Mouse (Mus musculus): ENCODE measurements around the gene Cand1. TPM values are rescaled to one million over a fixed set of nuclear protein-coding genes. Genes with fewer than 3 reads are reported as not detected.

Cand1 gene
- polyA plus RNA-seq, 1 experiment, result 29.4 TPM

DNA sequence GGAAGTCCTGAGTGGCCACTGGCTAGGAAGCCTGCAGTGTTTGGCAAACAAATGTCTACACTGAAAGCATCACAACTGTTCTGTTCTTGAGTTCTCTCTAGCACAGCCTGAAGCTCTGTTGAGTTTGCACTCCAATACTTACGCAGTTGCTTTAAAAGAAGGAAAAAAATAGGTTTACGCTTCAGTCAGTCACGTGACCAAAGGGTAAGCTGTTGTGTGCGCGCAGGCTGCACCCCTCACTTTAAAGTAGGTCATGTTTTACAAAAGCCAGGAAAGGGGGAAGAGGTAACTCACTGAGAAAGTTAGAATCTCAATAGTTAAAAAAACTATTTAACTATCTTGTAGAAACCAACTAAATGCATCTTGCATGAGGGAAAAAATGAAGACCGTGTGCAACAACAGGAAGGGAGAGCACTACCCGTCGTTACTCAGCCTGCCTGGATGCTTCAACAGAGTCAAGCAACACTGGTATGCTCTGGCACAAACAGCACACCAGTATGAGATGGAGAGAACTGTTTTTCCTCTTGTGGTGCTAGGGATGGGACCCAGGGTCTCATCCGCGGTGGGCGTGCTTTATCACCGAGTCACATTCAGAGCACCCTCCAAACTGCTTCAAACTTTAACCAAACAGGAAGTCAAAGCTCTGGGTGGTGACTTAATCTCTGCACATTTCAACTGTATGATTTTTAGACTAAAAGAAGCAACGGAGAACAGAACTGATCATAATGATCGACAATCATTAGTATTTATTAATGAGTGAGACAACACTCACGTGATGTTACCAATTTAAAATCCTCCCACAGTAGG, 21.4 kb downstream of the Cand1 start:
- peaks cover 4% of the 10 kb centered on the region; the same call in 1 of the 2 replicates for H3K4me1 ChIP-seq (ENCODE audit: control insufficient read depth, insufficient read depth, low read length)
- H3K4me3 ChIP-seq (replicated peaks; ENCODE audit: extremely low read depth, low read depth, low read length), result no peak overlapping the region
- no peak for DNase-seq
- TF ChIP-seq CTCF (IDR thresholded peaks at IDR 0.05; ENCODE audit: insufficient read depth, low read length) (no peak), POLR2A (IDR thresholded peaks at IDR 0.05; ENCODE audit: borderline replicate concordance, extremely low read depth, low read depth, low read length) (no peak)
- 80% methylated on average over 15 of the region's 15 CpGs for WGBS

DNA sequence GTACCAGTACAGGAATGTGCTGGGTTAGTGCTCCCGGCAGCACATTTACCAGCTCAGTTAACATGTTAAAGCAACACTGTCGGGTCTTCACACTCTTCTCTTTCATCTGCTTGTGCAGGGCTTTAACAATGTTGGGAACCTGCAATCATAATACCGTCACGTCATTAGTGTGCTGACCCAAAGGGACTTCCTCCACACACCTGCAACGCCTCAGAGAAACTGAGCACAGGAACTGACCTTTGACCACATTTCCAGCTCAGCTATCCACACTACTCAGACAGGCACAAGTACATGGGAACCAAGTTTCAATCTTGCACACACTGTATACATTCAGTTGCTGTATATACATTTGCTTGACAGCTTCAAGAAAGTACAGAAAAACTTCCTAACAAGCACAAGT, 27.4 kb downstream of the Cand1 start:
- DNase-seq, result no peak
- WGBS, result 79% methylated on average over 5 of the region's 5 CpGs
- Histone ChIP-seq H3K4me3 (replicated peaks; ENCODE audit: extremely low read depth, low read depth, low read length) (no peak overlapping the region), H3K4me1 (ENCODE audit: control insufficient read depth, insufficient read depth, low read length) (no peaks in the 10 kb centered on the region)
- no peak for TF ChIP-seq POLR2A (IDR thresholded peaks at IDR 0.05; ENCODE audit: borderline replicate concordance, extremely low read depth, low read depth, low read length)
- no peak for TF ChIP-seq CTCF (IDR thresholded peaks at IDR 0.05; ENCODE audit: insufficient read depth, low read length)

DNA sequence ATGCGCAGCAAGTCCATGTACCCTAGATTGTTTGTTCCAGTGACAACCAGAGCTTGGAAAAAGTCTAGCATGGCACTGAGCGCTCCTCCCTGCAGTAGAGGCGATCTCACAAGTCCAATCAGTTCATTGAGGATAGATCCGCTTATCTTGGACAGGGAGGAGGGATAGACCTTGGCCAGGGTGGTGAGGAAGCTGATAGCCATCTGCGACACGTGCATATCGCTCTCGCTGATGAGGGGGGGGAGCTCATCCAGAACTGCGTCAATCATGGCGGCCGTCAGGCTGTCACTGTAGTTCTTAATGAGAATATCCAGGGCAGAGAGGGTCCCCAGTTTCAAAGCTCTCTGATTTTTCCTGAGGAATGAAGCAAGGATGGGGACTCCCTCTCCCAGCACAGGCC, 28.6 kb downstream of the Cand1 start:
- Histone ChIP-seq H3K4me3 (replicated peaks; ENCODE audit: extremely low read depth, low read depth, low read length) (no peak overlapping the region), H3K4me1 (ENCODE audit: control insufficient read depth, insufficient read depth, low read length) (no peaks in the 10 kb centered on the region)
- WGBS, result 95% methylated on average over 11 of the region's 11 CpGs
- no peak for DNase-seq
- TF ChIP-seq POLR2A (IDR thresholded peaks at IDR 0.05; ENCODE audit: borderline replicate concordance, extremely low read depth, low read depth, low read length) (no peak), CTCF (IDR thresholded peaks at IDR 0.05; ENCODE audit: insufficient read depth, low read length) (no peak)

DNA sequence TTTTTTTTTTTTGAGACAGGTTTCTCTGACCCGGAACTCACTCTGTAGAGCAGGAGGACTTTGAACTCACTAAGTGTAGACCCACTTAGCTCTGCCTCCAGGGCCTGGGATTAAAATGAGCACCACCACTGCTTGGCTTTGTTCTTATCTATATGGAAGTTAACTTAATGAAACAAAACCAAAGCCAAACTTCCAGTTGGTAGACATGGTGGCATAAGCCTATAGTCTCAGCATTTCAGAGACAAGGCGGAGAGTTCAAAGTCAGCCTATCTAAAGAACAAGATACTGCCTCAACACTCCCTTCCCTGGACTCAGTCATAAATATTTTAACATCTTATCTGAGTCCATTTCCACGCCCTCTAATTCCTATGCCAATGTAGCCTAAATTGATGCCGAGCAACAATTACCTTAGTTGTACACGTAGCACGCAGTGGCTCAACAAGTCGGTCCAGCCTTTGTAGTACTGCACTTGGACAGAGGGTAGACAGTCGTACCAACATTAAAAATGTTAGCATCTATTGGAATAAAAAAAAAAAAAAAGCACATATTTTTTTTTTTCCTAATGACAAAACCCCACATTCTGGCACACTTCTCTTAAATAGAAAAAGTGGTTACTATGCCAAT, 33.4 kb downstream of the Cand1 start:
- 94% methylated on average over 8 of the region's 8 CpGs for WGBS
- TF ChIP-seq POLR2A (IDR thresholded peaks at IDR 0.05; ENCODE audit: borderline replicate concordance, extremely low read depth, low read depth, low read length) (no peak), CTCF (IDR thresholded peaks at IDR 0.05; ENCODE audit: insufficient read depth, low read length) (no peak)
- no peak for DNase-seq

DNA sequence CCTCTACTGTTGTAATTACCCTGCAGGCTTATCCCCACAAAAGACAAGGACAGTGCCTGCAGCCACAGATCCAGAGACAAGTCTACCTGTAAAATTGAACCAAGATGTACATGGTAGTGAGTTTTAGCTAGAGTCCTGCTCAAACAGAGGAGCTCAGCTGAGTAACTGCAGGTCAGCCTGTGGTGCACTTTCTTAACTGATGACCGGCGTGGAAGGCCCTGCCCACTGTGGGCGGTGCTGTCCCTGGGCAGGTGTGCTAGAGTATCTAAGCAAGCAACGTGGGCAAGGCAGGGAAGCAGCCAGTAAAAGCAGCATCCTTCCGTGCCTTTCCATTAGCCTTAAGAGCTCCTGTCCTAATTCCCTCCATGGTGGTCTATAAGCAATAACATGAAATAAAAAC, 34.6 kb downstream of the Cand1 start:
- no peak for TF ChIP-seq CTCF (IDR thresholded peaks at IDR 0.05; ENCODE audit: insufficient read depth, low read length)
- TF ChIP-seq POLR2A (IDR thresholded peaks at IDR 0.05; ENCODE audit: borderline replicate concordance, extremely low read depth, low read depth, low read length), result no peak
- Histone ChIP-seq H3K4me3 (replicated peaks; ENCODE audit: extremely low read depth, low read depth, low read length) (no peak overlapping the region), H3K4me1 (ENCODE audit: control insufficient read depth, insufficient read depth, low read length) (no peaks in the 10 kb centered on the region)
- no peak for DNase-seq
- 85% methylated on average over 5 of the region's 5 CpGs for WGBS

More for the DNA sequence above, 33.4 kb downstream of the Cand1 start:
- Histone ChIP-seq H3K4me1 (ENCODE audit: control insufficient read depth, insufficient read depth, low read length) (no peaks in the 10 kb centered on the region), H3K4me3 (replicated peaks; ENCODE audit: extremely low read depth, low read depth, low read length) (no peak overlapping the region)

DNA sequence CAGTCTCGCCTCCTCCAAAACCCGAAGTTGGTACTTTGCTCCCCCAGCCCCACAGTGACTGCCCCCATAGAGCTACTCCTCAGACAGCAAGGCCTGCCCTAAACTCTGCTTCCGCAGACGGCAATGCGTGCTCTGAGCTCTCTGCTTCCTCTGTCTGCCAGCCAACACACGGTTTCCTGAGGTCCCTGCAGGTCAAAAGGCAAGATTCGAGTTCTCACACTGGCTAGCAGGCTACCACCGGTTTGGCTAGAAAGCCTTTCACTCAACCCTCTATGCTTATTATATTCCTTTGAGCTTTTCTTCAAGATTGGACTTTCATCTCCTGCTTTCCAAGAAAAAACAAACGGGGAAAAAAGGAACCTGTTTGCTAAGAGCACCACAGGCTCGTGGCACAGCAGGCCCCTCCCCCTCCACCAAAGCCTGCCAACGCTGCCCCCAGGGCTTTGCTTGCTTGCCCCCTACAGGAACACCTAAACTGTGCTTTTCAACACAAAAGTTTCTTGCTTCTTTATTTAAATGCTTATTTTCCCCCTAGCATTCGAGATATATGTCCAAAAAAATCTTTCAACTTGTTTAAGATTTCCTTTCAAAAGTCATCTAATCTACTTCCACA, 35.4 kb downstream of the Cand1 start:
- 65% methylated on average over 12 of the region's 12 CpGs for WGBS
- Histone ChIP-seq H3K4me3 (replicated peaks; ENCODE audit: extremely low read depth, low read depth, low read length) (no peak overlapping the region), H3K4me1 (ENCODE audit: control insufficient read depth, insufficient read depth, low read length) (no peaks in the 10 kb centered on the region)
- TF ChIP-seq POLR2A (IDR thresholded peaks at IDR 0.05; ENCODE audit: borderline replicate concordance, extremely low read depth, low read depth, low read length) (no peak), CTCF (IDR thresholded peaks at IDR 0.05; ENCODE audit: insufficient read depth, low read length) (no peak)
- no peak for DNase-seq

DNA sequence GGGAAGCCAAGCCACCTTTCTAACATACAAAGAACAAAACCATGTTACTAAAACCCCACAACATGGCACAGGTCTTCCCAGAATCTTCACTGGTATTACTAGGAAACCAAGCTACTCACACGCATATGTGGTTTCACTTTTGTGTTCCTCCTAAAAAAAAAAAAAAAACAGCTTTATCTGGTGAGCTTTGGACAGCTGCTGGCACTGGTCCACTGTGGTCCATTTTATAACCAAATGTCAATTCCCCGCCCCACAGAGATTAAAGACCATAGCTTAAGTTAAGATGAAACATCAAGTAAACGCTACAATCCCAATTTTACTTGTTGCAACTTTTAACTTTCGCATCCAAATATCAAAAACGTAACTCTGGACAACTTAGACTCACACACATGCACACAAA, 40.0 kb downstream of the Cand1 start:
- TF ChIP-seq POLR2A (IDR thresholded peaks at IDR 0.05; ENCODE audit: borderline replicate concordance, extremely low read depth, low read depth, low read length) (no peak), CTCF (IDR thresholded peaks at IDR 0.05; ENCODE audit: insufficient read depth, low read length) (no peak)
- Histone ChIP-seq H3K4me1 (ENCODE audit: control insufficient read depth, insufficient read depth, low read length) (no peaks in the 10 kb centered on the region), H3K4me3 (replicated peaks; ENCODE audit: extremely low read depth, low read depth, low read length) (no peak overlapping the region)
- DNase-seq, result no peak
- WGBS, result 89% methylated on average over 5 of the region's 5 CpGs

DNA sequence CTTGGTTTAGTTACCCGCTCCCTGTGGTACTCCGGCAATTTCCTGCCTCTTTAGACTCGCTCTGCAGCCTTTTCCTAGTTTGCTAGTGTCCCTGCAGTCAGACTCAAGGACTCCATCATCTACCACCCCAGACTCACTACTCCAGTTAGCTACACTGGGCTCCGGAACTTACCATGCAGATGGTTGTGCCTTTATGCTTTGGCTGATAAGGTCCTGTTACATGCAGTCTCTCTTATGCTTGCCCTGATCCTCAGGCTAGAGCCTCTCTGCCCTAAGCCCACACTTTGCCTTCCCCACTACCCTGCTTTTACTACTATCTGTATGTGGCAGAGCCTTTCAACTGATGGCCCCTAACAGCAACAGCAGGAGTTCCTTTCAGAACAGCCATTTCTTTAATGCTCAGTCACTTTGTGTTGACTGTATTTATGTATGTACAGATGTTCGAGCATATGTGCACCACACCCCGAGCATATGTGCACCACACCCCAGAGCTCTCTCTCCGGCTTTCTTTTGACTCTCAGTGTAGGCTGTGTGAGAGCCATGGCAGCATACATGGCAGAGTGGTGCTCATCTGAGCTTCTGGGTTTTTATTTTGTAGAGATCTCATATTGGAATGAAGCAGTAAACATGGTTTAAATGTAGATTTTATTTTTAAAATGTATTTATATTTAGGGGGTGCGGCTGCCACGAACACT, 41.5 kb downstream of the Cand1 start:
- TF ChIP-seq POLR2A (IDR thresholded peaks at IDR 0.05; ENCODE audit: borderline replicate concordance, extremely low read depth, low read depth, low read length), result no peak
- TF ChIP-seq CTCF (IDR thresholded peaks at IDR 0.05; ENCODE audit: insufficient read depth, low read length), result no peak
- DNase-seq, result no peak

DNA sequence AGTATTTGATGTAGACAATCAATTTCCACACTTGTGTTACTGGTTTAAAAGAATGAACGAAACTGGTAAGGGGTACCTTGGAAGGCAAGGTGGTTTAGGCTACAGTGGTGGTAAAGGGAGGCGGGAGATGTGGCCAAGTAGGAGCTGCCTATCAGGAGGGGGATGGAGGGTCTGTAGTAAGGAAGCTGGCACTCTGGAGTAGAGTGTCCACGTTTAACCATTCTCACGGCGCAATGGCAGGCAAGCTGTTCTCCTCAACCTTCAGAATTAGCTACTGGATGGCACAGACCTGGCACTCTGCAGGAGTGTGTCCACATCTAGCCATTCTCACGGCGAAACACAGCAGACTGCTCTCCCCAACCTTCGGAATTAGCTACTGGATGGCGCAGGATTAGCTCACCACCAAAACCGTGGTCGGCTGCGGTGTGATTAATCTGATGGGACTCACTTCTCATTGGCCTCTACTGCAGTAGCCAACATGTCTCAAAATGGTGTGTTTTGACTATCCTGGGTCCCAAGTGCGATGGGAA, 42.2 kb downstream of the Cand1 start:
- 93% methylated on average over 13 of the region's 13 CpGs for WGBS
- no peaks in the 10 kb centered on the region for H3K4me1 ChIP-seq (ENCODE audit: control insufficient read depth, insufficient read depth, low read length)
- no peak overlapping the region for H3K4me3 ChIP-seq (replicated peaks; ENCODE audit: extremely low read depth, low read depth, low read length)
- TF ChIP-seq CTCF (IDR thresholded peaks at IDR 0.05; ENCODE audit: insufficient read depth, low read length) (no peak), POLR2A (IDR thresholded peaks at IDR 0.05; ENCODE audit: borderline replicate concordance, extremely low read depth, low read depth, low read length) (no peak)
- DNase-seq, result no peak

More for the DNA sequence above, 41.5 kb downstream of the Cand1 start:
- 95% methylated on average over 9 of the region's 9 CpGs for WGBS
- no peaks in the 10 kb centered on the region for H3K4me1 ChIP-seq (ENCODE audit: control insufficient read depth, insufficient read depth, low read length)
- H3K4me3 ChIP-seq (replicated peaks; ENCODE audit: extremely low read depth, low read depth, low read length), result no peak overlapping the region

Data from lung, adult 2 months (tissue).